Mouse (Mus musculus) midbrain, postnatal 0 days (tissue): Measurements from ENCODE around the gene Rad9b. TPM values are rescaled to one million over a fixed set of nuclear protein-coding genes. Genes with fewer than 3 reads are reported as not detected.

Experiments used
- ATAC-seq: fragments of 200-750 bp; cut with Nextera tagmentation; 2 replicates; pipeline ENCODE4 v1.8.0; 2017; ENCODE audit warnings: moderate number of reproducible peaks, mild to moderate bottlenecking, moderate TSS enrichment, moderate library complexity; ENCODE audit not compliant: low FRiP score
- DNase-seq: peaks from one replicate; pipeline ENCODE4 v3.0.0-alpha.2; 2015; ENCODE audit warnings: low spot score
- H3K27ac ChIP-seq: fragments of 300-500 bp; sonication (generic); 2 replicates; pipeline ENCODE4 v1.5.1; 2014; ENCODE audit warnings: low read depth, mild to moderate bottlenecking, low read length, mixed read lengths
- H3K27me3 ChIP-seq: fragments of 300-500 bp; sonication (generic); 2 replicates; pipeline ENCODE4 v1.6.1; 2014; ENCODE audit warnings: low read length, control low read depth, mixed read lengths; ENCODE audit not compliant: insufficient read depth
- H3K36me3 ChIP-seq: fragments of 300-500 bp; sonication (generic); 2 replicates; pipeline ENCODE4 v1.6.1; 2014; ENCODE audit warnings: low read length, control low read depth, mixed read lengths; ENCODE audit not compliant: insufficient read depth
- H3K4me1 ChIP-seq: fragments of 300-500 bp; sonication (generic); 2 replicates; pipeline ENCODE4 v1.6.1; 2014; ENCODE audit warnings: mild to moderate bottlenecking, control low read depth, antibody characterized with exemption, low read length, mixed read lengths; ENCODE audit not compliant: insufficient read depth
- H3K4me2 ChIP-seq: fragments of 300-500 bp; sonication (generic); 2 replicates; pipeline ENCODE4 v1.6.1; 2014; ENCODE audit warnings: low read depth, mild to moderate bottlenecking, low read length, mixed read lengths; ENCODE audit not compliant: poor library complexity, severe bottlenecking
- H3K4me3 ChIP-seq: fragments of 300-500 bp; sonication (generic); 2 replicates; pipeline ENCODE4 v1.5.1; 2014; ENCODE audit warnings: low read depth, mild to moderate bottlenecking, low read length, moderate library complexity
- H3K9ac ChIP-seq: fragments of 300-500 bp; sonication (generic); replicated peaks from 2 replicates; pipeline ENCODE4 v1.6.1; 2014; ENCODE audit warnings: mild to moderate bottlenecking, low read length, moderate library complexity, mixed read lengths; ENCODE audit not compliant: poor library complexity, severe bottlenecking
- H3K9me3 ChIP-seq: fragments of 300-500 bp; sonication (generic); 2 replicates; pipeline ENCODE4 v1.6.1; 2016; ENCODE audit warnings: low read length, control low read depth
- CTCF ChIP-seq: IDR thresholded peaks from 2 replicates; pipeline ENCODE4 v1.5.1; 2016; ENCODE audit warnings: antibody characterized with exemption, mild to moderate bottlenecking
- WGBS: fragments of 180-500 bp; shearing (Covaris S2); extraction: QIAGEN DNeasy Blood & Tissue Kit; methylation state at CpG from one replicate; pipeline ENCODE4 v1.1.7; 2014; 5-methylcytosine and 5-hydroxymethylcytosine counted together
- polyA plus RNA-seq: library from polyadenylated mRNA; unstranded; fragments of >200 nt; fragmentation: Nextera tagmentation; extraction: Ambion mirVana; gene quantifications from 2 replicates; pipeline ENCODE4 v1.2.1, GENCODE M21; 2015
- total RNA-seq: library from RNA; depleted of rRNA; stranded (reverse); fragments of >200 nt; gene quantifications from 2 replicates; pipeline ENCODE4 v1.2.3, GENCODE M21; 2014

Rad9b gene
- total and polyA plus RNA-seq, 2 experiments from 2014 or later: 17.8 to 21.8 TPM

GRCm38 (mm10) chr5:122377101-122377833 is 23.2 kb upstream of the Rad9b start:
- no peak for DNase-seq
- 89% methylated on average over 4 of the region's 4 CpGs for WGBS
- peaks cover 38% of the 10 kb centered on the region for H3K36me3 ChIP-seq
- H3K4me2 ChIP-seq: no peak overlapping the region
- no peak overlapping the region for H3K9ac ChIP-seq
- H3K4me3 ChIP-seq: no peak overlapping the region
- TF ChIP-seq CTCF: no peak
- H3K27me3 ChIP-seq: no peaks in the 10 kb centered on the region
- ATAC-seq: no peak
- no peaks in the 10 kb centered on the region for H3K4me1 ChIP-seq
- H3K27ac ChIP-seq: no peak overlapping the region
- H3K9me3 ChIP-seq: no peaks in the 10 kb centered on the region

DNA sequence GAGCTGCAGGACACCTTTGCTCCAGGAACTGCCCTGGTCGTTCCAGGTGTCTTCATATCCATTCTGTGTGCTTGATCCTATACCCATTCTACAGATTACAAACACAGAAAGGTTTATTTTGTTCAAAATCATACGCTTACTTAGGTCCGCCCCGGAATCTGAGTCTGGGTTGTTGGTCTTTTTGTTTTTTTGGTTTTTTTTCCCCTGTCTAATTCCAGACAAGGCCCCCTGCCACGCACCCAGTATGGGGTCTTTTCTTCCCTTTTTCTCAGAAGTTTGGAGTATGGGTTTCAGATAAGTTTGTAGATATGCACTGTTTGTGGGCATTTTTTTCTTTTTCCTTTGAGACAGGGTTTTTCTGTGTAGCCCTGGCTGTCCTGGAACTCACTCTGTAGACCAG is 18.8 kb upstream of the Rad9b start:
- H3K4me2 ChIP-seq: peak overlapping the region; percentile 73
- ATAC-seq (no peak), DNase-seq (no peak)

GRCm38 (mm10) chr5:122372192-122372769 is 18.2 kb upstream of the Rad9b start, which contains the start of gene Fam216a:
Gene Fam216a (minus strand): TSS chr5:122372364.
- Histone ChIP-seq H3K9ac (peak within 1 kb of the TSS; percentile 79), H3K27ac (peak within 1 kb of the TSS; percentile 96), H3K4me3 (peak within 1 kb of the TSS; percentile 67), H3K4me1 (no peaks in the 10 kb centered on the region), H3K36me3 (peaks cover 31% of the 10 kb centered on the region), H3K9me3 (no peaks in the 10 kb centered on the region), H3K27me3 (no peaks in the 10 kb centered on the region), H3K4me2 (peak within 1 kb of the TSS; percentile 73)
- WGBS: under 1% methylated on average over 53 of the region's 53 CpGs
- DNase-seq (peak; percentile 100), ATAC-seq (peak; percentile 91)
- no peak for TF ChIP-seq CTCF

More for the DNA sequence above, 18.8 kb upstream of the Rad9b start:
- peak overlapping the region; percentile 67 for H3K4me3 ChIP-seq
- no peaks in the 10 kb centered on the region for H3K4me1 ChIP-seq
- H3K9me3 ChIP-seq: no peaks in the 10 kb centered on the region
- no peak for TF ChIP-seq CTCF
- peak overlapping the region; percentile 70 for H3K9ac ChIP-seq
- H3K27me3 ChIP-seq: no peaks in the 10 kb centered on the region
- H3K27ac ChIP-seq: peak overlapping the region; percentile 96
- WGBS: 13% methylated on average over 5 of the region's 5 CpGs
- peaks cover 25% of the 10 kb centered on the region; the same call in 1 of the 2 replicates for H3K36me3 ChIP-seq

DNA sequence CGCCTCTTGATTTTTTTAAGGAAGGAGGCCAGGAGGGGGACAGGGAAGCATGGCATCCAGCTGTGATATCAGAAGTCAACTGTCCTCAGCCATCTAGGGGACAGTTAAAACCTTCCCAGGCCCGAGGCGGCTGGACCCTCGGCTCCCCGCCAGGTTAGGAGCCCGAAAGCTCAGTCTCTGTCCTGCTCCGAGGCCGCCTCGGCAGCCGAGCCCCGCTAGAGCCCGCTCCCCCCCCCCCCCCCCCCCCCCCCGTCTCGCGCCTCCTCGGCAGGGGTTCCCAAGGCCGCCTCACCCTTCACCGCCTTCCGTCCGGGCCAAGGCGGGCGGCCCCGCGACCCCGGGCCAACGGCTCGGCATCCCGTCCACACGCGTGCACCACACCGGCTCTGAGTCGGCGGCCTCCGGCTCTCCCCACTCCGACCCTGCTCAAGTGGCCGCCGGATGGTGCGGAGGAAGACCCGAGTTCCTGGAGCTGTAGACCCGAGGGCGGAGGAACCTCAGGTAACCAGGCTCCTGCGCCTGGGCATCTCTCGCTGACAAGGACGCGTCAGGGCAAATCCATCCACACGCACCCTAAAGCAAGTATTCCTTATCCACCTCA is 17.7 kb upstream of the Rad9b start, which contains the start of gene Gpn3:
Gene Gpn3 (plus strand): TSS at position 286 of the 601 bp plus-strand sequence.
- Histone ChIP-seq H3K9ac (peak within 1 kb of the TSS; percentile 79), H3K4me2 (peak within 1 kb of the TSS; percentile 73), H3K27ac (peak within 1 kb of the TSS; percentile 96), H3K27me3 (no peaks in the 10 kb centered on the region), H3K4me1 (no peaks in the 10 kb centered on the region), H3K36me3 (peaks cover 33% of the 10 kb centered on the region), H3K4me3 (peak within 1 kb of the TSS; percentile 67), H3K9me3 (no peaks in the 10 kb centered on the region)
- no peak for TF ChIP-seq CTCF
- peak; percentile 29 for DNase-seq
- under 1% methylated on average over 26 of the region's 46 CpGs for WGBS
- ATAC-seq: peak; percentile 83

- 0 out of 2 replicates have a peak, but pooled peaks cover 3% of the 10 kb centered on the region for H3K4me1 ChIP-seq
- DNase-seq: no peak
- H3K9ac ChIP-seq: peak overlapping the region; percentile 91
- H3K27me3 ChIP-seq: no peaks in the 10 kb centered on the region
- H3K36me3 ChIP-seq: 0 out of 2 replicates have a peak, but pooled peaks cover 2% of the 10 kb centered on the region
- ATAC-seq: peak; percentile 73
- peak overlapping the region; percentile 61 for H3K4me2 ChIP-seq
- no peaks in the 10 kb centered on the region for H3K9me3 ChIP-seq
- peak overlapping the region; percentile 86 for H3K27ac ChIP-seq
- H3K4me3 ChIP-seq: peak overlapping the region; percentile 95
- WGBS: under 1% methylated on average over 57 of the region's 57 CpGs
- TF ChIP-seq CTCF: peak; percentile 21; the same call in 1 of the 2 replicates
Measured at GRCm38 (mm10) chr5:122354492-122355067, 547 bp upstream of the Rad9b start.
